Mouse (Mus musculus) ES-Bruce4 (cell line): ENCODE measurements at regions not wholly inside any gene's neighbourhood (a gene's known extent, or its start where the extent isn't known, plus 50 kb on each side); places are given as distances from the start of the nearest gene placed in this dataset.

ENCODE experiments used
- CTCF ChIP-seq: IDR thresholded peaks from one replicate; pipeline ENCODE4 v1.8.1; 2011; ENCODE audit warnings: low read depth, low read length
- EP300 ChIP-seq: IDR thresholded peaks from 2 replicates; pipeline ENCODE4 v1.6.1; 2011; ENCODE audit warnings: low read depth, low read length; ENCODE audit not compliant: insufficient read depth
- POLR2A ChIP-seq: IDR thresholded peaks from one replicate; pipeline ENCODE4 v1.8.1; 2011; ENCODE audit warnings: low read length; ENCODE audit not compliant: insufficient read depth

GRCm38 (mm10) chr6:51184500-51184899 lies 248.0 kb upstream of the Nfe2l3 start:
- no peak for TF ChIP-seq POLR2A
- TF ChIP-seq CTCF, result no peak
- no peak for TF ChIP-seq EP300
